Mouse (Mus musculus) liver, embryonic 16.5 days (tissue): ENCODE data around the gene Hacd4. TPM values are rescaled to one million over a fixed set of nuclear protein-coding genes. Genes with fewer than 3 reads are reported as not detected.

Source experiments
- ATAC-seq: fragments of 200-750 bp; cut with Nextera tagmentation; 2 replicates; pipeline ENCODE4 v1.8.0; 2017; ENCODE audit warnings: low read depth, mild to moderate bottlenecking, moderate number of reproducible peaks, moderate library complexity
- H3K27ac ChIP-seq: fragments of 300-500 bp; sonication (generic); 2 replicates; pipeline ENCODE4 v1.5.1; 2014; ENCODE audit warnings: mild to moderate bottlenecking, low read length
- H3K27me3 ChIP-seq: fragments of 300-500 bp; sonication (generic); 2 replicates; pipeline ENCODE4 v1.6.1; 2014; ENCODE audit warnings: low read depth, low read length, mixed read lengths; ENCODE audit not compliant: control insufficient read depth, insufficient read depth
- H3K36me3 ChIP-seq: fragments of 300-500 bp; sonication (generic); 2 replicates; pipeline ENCODE4 v1.6.1; 2014; ENCODE audit warnings: mild to moderate bottlenecking; ENCODE audit not compliant: control insufficient read depth, insufficient read depth
- H3K4me1 ChIP-seq: fragments of 300-500 bp; sonication (generic); 2 replicates; pipeline ENCODE4 v1.6.1; 2014; ENCODE audit warnings: low read depth, low read length, mixed read lengths; ENCODE audit not compliant: control insufficient read depth
- H3K4me2 ChIP-seq: fragments of 300-500 bp; sonication (generic); 2 replicates; pipeline ENCODE4 v1.6.1; 2014; ENCODE audit warnings: low read depth, low read length, mixed read lengths
- H3K4me3 ChIP-seq: fragments of 300-500 bp; sonication (generic); 2 replicates; pipeline ENCODE4 v1.5.1; 2014; ENCODE audit warnings: low read depth, mild to moderate bottlenecking, low read length
- H3K9ac ChIP-seq: fragments of 300-500 bp; sonication (generic); 2 replicates; pipeline ENCODE4 v1.6.1; 2014; ENCODE audit warnings: low read depth, low read length
- H3K9me3 ChIP-seq: fragments of 300-500 bp; sonication (generic); replicated peaks from 2 replicates; pipeline ENCODE4 v1.6.1; 2016; ENCODE audit warnings: low read length; ENCODE audit not compliant: control insufficient read depth
- WGBS: fragments of 180-500 bp; shearing (Covaris S2); extraction: QIAGEN DNeasy Blood & Tissue Kit; methylation state at CpG from one replicate; pipeline ENCODE4 v1.1.7; 2014; ENCODE audit not compliant: insufficient replicate concordance; 5-methylcytosine and 5-hydroxymethylcytosine counted together
- polyA plus RNA-seq: library from polyadenylated mRNA; unstranded; fragments of >200 nt; fragmentation: Nextera tagmentation; extraction: Ambion mirVana; gene quantifications from 2 replicates; pipeline ENCODE4 v1.2.1, GENCODE M21; 2015

The Hacd4 gene
- polyA plus RNA-seq, 1 experiment from 2014 or later = 5.5 TPM

GRCm38 (mm10) chr4:88462981-88463646 lies 24.4 kb upstream of the Hacd4 start:
- no peak overlapping the region for H3K4me2 ChIP-seq
- H3K4me1 ChIP-seq = no peaks in the 10 kb centered on the region
- no peak overlapping the region for H3K4me3 ChIP-seq
- H3K27me3 ChIP-seq = no peaks in the 10 kb centered on the region
- no peaks in the 10 kb centered on the region for H3K36me3 ChIP-seq
- ATAC-seq = no peak
- no peaks in the 10 kb centered on the region for H3K9me3 ChIP-seq
- WGBS = 63% methylated on average over 8 of the region's 8 CpGs
- no peak overlapping the region for H3K9ac ChIP-seq
- no peak overlapping the region for H3K27ac ChIP-seq

- WGBS = 62% methylated on average over 1 of the region's 1 CpGs
- no peaks in the 10 kb centered on the region for H3K27me3 ChIP-seq
- ATAC-seq = no peak
- no peaks in the 10 kb centered on the region for H3K4me1 ChIP-seq
- H3K9ac ChIP-seq = no peak overlapping the region
- H3K4me3 ChIP-seq = no peak overlapping the region
- no peaks in the 10 kb centered on the region for H3K9me3 ChIP-seq
- no peak overlapping the region for H3K4me2 ChIP-seq
- no peak overlapping the region for H3K27ac ChIP-seq
- H3K36me3 ChIP-seq = no peaks in the 10 kb centered on the region
These were observed 23.8 kb upstream of the Hacd4 start for GRCm38 (mm10) chr4:88462501-88462900.

- no peak overlapping the region for H3K27ac ChIP-seq
- no peak for ATAC-seq
- no peak overlapping the region for H3K4me3 ChIP-seq
- H3K4me2 ChIP-seq = no peak overlapping the region
- no peaks in the 10 kb centered on the region for H3K36me3 ChIP-seq
- H3K4me1 ChIP-seq = no peaks in the 10 kb centered on the region
- WGBS = 47% methylated on average over 2 of the region's 2 CpGs
- no peaks in the 10 kb centered on the region for H3K27me3 ChIP-seq
- no peak overlapping the region for H3K9ac ChIP-seq
- H3K9me3 ChIP-seq = no peaks in the 10 kb centered on the region
These were observed 22.6 kb upstream of the Hacd4 start for GRCm38 (mm10) chr4:88461315-88461714.

- Histone ChIP-seq H3K4me3 (no peak overlapping the region), H3K4me1 (no peaks in the 10 kb centered on the region), H3K27me3 (no peaks in the 10 kb centered on the region), H3K36me3 (no peaks in the 10 kb centered on the region), H3K9me3 (no peaks in the 10 kb centered on the region), H3K9ac (no peak overlapping the region), H3K4me2 (no peak overlapping the region), H3K27ac (no peak overlapping the region)
- 34% methylated on average over 2 of the region's 2 CpGs for WGBS
- no peak for ATAC-seq
These were observed 19.9 kb upstream of the Hacd4 start for GRCm38 (mm10) chr4:88458673-88459072.

GRCm38 (mm10) chr4:88458093-88458492 lies 19.4 kb upstream of the Hacd4 start:
- Histone ChIP-seq H3K36me3 (no peaks in the 10 kb centered on the region), H3K4me3 (no peak overlapping the region), H3K27me3 (no peaks in the 10 kb centered on the region), H3K4me2 (no peak overlapping the region), H3K9ac (no peak overlapping the region), H3K27ac (no peak overlapping the region), H3K4me1 (no peaks in the 10 kb centered on the region), H3K9me3 (no peaks in the 10 kb centered on the region)
- WGBS = 47% methylated on average over 1 of the region's 1 CpGs
- ATAC-seq = no peak

GRCm38 (mm10) chr4:88450087-88450765 lies 11.5 kb upstream of the Hacd4 start:
- H3K36me3 ChIP-seq = no peaks in the 10 kb centered on the region
- no peak; the same call in 1 of the 2 replicates for ATAC-seq
- WGBS = 48% methylated on average over 1 of the region's 1 CpGs
- H3K9me3 ChIP-seq = no peaks in the 10 kb centered on the region
- H3K4me3 ChIP-seq = no peak overlapping the region
- no peak overlapping the region for H3K9ac ChIP-seq
- H3K4me2 ChIP-seq = no peak overlapping the region
- H3K27me3 ChIP-seq = no peaks in the 10 kb centered on the region
- H3K27ac ChIP-seq = no peak overlapping the region
- no peaks in the 10 kb centered on the region for H3K4me1 ChIP-seq

GRCm38 (mm10) chr4:88448976-88449375 lies 10.2 kb upstream of the Hacd4 start:
- no peak overlapping the region for H3K27ac ChIP-seq
- 50% methylated on average over 2 of the region's 2 CpGs for WGBS
- ATAC-seq = no peak
- no peaks in the 10 kb centered on the region for H3K36me3 ChIP-seq
- no peak overlapping the region for H3K4me3 ChIP-seq
- no peaks in the 10 kb centered on the region for H3K9me3 ChIP-seq
- H3K4me2 ChIP-seq = no peak overlapping the region
- no peaks in the 10 kb centered on the region; the same call in 1 of the 2 replicates for H3K27me3 ChIP-seq
- no peaks in the 10 kb centered on the region for H3K4me1 ChIP-seq
- H3K9ac ChIP-seq = no peak overlapping the region

- WGBS = 54% methylated on average over 7 of the region's 7 CpGs
- ATAC-seq = no peak
- peaks cover 5% of the 10 kb centered on the region; the same call in 1 of the 2 replicates for H3K4me1 ChIP-seq
- no peak overlapping the region for H3K9ac ChIP-seq
- H3K27me3 ChIP-seq = no peaks in the 10 kb centered on the region; the same call in 1 of the 2 replicates
- H3K27ac ChIP-seq = no peak overlapping the region
- H3K4me2 ChIP-seq = no peak overlapping the region
- no peaks in the 10 kb centered on the region for H3K9me3 ChIP-seq
- no peak overlapping the region for H3K4me3 ChIP-seq
- no peaks in the 10 kb centered on the region for H3K36me3 ChIP-seq
These were observed 2.1 kb upstream of the Hacd4 start for GRCm38 (mm10) chr4:88440814-88441213.

- H3K9ac ChIP-seq = no peak overlapping the region
- H3K4me2 ChIP-seq = no peak overlapping the region
- 0 out of 2 replicates have a peak overlapping the region, but pooled peaks have one; percentile 4 for H3K27ac ChIP-seq
- no peak overlapping the region for H3K4me3 ChIP-seq
- ATAC-seq = peak; percentile 58
- H3K9me3 ChIP-seq = no peaks in the 10 kb centered on the region
- H3K4me1 ChIP-seq = peaks cover 5% of the 10 kb centered on the region; the same call in 1 of the 2 replicates
- 25% methylated on average over 6 of the region's 6 CpGs for WGBS
- H3K27me3 ChIP-seq = no peaks in the 10 kb centered on the region; the same call in 1 of the 2 replicates
- no peaks in the 10 kb centered on the region for H3K36me3 ChIP-seq
These were observed 968 bp upstream of the Hacd4 start for GRCm38 (mm10) chr4:88439669-88440123.
